Mouse (Mus musculus) gastrocnemius, adult 18-20 months (tissue): ENCODE results near the gene Igf1r. TPM values are rescaled to one million over a fixed set of nuclear protein-coding genes. Genes with fewer than 3 reads are reported as not detected.
A peak's percentile ranks its signal among the peaks of the same experiment; 100 is the strongest.

Experiments used
- DNase-seq: peaks from one replicate; pipeline ENCODE4 v3.0.0; 2021; ENCODE audit warnings: low spot score
- total RNA-seq, 2 experiments: library from RNA; stranded (reverse); gene quantifications; 2 replicates each; pipeline ENCODE4 v1.2.3; 2021

Igf1r gene
- total RNA-seq, 2 experiments from 2014 or later = 6.9 to 8.1 TPM

DNA sequence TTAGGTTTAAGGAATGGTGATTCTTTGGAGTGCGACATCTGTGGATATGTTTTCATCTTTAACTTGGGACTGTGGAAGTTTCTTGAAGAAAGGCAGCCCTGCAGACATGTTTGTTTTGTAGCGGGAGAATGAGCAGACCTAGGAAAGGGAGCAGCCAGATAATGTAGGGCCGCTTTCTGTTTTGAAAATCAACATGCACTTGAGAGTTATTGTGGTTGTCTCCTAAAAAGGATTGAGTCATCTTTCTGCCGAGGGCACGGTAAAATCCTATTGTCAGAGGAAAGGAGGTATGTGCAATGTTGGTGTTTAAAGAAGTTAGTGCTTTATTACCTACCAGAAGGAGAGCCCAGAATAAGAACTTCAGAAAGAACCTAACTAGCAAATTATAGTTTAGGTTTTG, 2.6 kb downstream of the Igf1r start:
- DNase-seq = no peak

DNA sequence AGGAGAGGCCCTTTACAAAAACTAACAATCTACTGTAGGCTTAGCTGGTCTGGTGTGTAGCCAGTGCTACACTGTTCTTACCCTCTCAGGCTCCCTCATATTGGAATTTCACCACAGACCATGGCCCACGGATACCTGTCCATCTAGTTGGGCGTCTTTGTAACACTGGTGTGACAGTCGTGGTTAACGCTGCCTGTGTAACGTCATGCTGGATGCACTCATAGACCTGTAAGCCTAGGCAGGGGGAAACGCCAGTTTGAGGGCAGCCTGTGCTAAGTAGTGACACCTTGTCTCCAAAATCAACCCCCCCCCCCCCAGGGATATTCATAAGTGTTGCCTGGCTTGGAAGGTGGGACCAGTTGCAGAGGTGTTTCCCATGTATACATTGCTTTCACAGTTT, 4.7 kb downstream of the Igf1r start:
- no peak for DNase-seq

DNA sequence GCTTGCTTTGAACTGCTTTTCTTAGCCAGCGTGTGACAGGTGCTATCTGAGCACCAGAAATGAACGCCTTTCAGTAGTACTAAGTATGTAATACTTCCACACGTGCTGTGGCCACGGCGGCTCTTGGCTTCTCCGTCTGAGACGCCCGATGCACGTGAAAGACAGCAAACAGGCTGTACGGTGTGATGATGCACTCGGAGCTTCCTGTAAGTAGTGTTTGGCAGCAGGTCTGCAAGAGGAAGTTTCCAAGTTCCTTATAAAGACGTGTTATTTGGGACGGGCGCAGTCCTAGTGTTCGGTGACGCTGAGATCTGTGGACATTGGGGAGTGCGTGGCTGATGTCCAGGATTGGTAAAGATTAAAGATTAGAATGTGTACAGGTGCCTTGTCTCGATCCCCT, 5.4 kb downstream of the Igf1r start:
- DNase-seq = no peak

DNA sequence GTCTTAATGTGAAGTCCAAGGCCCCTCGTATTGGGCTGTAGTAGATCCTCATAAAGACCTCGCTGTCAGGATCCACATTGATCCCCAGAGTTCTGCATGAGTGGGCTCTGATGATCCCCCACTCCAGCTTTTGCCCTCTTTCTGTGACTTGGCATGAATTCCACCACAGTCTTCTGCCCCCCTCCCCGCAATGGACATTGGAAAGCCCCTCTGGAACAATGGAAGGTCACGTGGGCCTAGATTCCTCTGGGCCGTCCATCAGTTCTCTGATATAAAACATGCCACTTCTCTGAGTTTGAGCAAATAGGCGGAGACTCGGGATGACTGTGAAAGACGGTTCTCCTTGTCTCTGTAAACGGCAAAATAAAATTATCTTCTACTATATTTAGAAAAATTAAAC, 8.1 kb downstream of the Igf1r start:
- no peak for DNase-seq

DNA sequence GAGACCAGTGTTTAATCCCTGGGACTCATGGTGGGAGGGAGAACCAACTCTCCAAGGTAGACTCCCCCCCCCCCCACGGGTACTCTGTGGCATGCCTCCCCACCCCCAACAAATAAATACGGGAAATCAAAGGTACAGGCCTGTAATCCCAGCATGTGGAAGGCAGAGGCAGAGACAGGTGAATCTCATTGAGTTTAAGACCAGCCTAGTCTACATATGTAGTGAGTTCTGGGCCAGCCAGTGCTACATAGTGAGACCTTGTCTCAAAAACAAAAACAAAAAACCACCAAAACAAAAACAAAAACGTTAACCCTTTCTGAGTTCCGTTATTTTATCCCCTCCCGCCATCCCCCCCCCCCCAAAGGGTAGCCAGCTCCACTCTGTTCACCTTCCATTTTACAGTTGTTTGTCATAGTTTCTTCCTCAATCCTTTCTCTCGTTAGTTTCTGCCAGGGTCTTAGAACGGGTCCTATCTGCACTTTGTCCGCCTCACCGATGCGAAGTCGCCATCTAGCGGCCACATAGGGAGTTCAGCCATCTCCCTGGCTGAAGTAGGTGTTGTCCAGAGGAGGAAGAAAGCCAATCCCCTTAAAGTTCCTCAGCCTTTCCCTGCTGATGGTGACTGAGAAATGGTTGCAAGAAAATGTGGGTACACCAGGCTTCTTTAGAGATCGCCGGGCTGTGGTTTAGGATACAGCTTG, 9.1 kb downstream of the Igf1r start:
- peak; percentile 85 for DNase-seq

DNA sequence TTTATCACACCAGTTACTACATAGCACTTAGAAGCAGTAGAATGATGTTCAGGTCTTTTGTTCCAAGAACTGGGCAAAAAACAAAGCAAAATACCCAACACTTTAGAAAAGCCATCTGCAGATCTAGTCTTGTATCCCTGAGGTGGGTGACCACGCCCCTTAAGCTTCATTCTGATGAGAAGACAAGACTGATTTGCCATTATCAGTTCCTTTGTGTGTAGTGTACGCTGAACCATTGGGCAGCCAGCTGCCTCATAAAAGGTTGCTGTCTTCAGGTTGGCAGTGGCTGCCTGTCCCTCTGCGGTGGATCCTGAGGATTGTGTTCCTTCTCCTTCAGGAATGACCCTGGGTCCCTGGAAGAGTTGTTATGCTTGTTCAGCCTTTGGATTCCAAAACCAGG, 11.1 kb downstream of the Igf1r start:
- no peak for DNase-seq

DNA sequence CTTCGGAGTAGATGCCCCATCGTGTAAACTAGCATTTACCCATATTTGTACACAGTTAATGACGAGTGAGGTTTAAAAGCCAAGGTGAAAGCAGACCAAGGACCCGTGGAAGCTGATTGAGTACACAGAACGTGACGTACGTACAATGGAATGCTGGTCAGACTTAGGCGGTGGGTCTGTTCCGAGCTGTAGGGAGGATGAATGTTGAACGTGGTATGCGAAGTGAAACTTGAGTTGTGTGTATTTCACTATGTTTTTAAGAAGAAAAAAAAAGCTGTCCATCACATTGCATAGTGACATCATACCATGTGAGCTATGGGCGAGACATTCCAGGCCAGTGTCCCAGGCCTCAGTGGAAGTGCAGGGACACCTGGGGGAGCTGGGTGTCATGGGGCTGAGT, 15.8 kb downstream of the Igf1r start:
- DNase-seq = no peak

DNA sequence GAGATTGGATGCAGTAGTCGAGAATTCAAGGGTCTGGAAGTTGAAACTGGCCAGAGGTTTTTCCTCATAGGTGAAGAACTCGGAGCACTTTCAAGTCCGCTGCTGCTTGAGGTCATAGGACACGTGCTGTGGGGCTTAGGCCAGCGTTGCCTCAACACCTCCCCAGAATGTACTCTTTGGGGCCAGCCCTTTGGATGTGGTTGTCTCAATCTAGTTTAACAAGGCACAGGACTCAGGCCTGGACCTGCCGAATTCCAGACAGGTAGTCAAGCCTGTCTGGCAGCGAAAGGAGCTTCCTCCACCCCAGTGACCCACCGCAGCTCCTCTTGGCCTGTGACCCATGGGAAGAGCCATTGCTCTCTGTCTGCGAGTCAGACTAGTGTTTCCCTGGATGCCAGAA, 16.4 kb downstream of the Igf1r start:
- DNase-seq = no peak

DNA sequence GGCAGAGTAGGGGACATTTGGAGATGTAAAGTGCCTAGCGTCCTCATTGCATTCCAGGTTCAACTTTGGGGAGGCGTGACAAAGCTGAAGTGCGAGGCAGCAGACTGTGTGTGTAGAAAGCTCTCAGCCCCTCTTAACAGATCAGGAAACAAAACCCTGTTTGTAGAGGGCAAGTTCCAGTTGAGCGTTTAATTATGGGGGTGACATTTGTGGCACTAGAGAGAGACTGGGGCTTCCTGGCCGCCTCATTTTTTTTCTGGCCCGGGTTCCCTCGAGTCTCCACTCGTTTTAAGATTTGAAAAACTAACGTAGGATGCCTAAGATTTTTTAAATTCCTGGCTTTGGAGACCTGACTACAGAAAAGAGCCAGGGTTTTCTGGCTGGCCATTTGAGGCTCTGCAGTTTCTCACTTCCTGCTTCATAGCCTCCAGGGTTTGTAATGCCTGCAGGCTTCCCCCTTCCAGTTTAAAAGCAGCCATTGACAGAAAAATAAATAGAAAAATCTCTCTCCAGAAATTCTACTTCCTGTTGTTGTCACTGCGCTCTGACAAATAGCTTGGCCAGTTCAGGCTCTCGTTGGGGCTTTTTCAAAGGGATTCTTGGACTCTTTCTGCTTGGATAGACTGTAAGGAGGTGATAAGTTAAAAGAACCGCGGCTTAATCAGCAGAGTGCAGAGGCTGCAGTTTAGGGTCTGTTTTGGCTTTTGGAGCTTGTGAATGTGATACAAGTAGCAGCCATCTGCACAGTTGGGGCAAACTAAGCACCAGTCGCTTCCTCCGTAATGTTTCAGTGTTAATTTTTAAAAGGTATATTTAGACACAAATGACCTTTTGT, 20.8 kb downstream of the Igf1r start:
- peak; percentile 34 for DNase-seq

DNA sequence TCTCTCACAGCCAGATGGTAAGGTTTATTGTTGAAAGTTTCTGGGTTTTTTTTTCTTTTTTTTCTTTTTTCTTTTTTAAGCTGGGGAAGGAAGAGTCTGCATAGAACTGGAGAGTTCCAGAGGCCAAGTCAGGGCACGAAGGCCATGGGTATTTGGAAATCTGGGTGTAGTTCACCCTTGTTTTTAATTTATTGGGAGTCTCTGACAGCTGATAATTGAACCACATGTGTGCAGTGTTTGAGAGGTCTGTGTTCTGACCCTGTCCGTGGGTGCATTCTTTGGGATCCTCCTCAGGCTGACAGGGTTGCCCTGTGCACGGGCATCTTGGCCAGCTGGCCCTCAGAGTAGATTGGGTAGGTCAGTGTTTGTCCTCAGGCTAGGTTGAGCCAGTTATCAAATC, 29.3 kb downstream of the Igf1r start:
- no peak for DNase-seq

DNA sequence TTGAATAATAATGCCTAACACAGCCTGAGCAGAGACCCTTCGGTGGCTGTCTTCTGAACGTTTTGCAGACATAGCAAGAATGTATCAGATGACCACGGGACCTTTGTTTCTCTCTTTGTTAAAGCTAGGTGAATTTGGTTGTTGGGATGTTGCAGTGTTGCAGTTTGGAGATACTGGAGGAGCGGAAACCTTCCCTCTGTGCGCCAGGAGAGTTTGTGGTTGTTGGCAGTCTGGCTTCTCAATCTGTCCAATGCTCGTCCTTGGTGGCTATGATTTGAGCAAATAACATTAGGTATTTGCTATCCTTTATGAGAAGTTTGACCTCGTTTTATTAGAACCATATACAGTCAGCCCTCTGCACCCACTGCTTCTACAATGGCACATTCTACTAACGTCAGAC, 30.2 kb downstream of the Igf1r start:
- DNase-seq = no peak

DNA sequence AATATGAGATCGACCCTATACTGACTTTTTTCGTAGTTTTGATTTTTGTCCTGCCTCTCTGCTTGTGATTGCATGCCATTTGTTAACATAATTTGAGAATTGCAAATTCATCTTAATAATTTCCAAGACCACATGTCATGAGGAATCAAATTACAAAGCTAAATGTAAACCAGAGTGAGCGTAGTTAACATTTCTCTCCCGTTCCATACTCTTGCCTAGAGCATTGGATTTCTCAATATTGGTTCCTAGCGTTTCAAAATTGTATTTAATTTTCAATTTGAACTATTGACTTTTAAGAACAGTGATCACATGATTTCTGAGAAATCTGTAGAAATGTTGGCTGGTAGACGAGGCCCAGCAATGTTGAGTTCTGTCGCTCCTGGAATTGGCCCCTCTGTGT, 30.8 kb downstream of the Igf1r start:
- no peak for DNase-seq

DNA sequence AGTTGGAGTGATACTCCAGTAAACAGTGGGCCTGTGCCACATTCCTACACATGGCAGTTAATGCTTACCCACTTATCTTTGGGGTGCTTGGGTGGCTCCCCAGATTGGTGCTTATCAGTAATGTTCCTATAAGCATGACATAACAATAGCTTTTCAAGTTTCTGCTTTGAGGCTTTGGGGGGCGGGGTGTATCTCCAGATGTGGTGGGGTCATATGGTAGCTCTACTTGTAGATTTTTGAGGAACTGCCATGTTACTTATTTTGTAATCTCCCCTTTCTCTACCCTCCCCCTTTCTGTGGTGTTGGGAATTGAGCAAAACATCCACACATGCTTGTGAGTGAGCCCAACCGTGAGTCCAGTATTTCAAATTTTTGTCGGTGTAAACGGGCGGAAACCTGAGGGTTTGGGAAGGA, 32.4 kb downstream of the Igf1r start:
- no peak for DNase-seq

DNA sequence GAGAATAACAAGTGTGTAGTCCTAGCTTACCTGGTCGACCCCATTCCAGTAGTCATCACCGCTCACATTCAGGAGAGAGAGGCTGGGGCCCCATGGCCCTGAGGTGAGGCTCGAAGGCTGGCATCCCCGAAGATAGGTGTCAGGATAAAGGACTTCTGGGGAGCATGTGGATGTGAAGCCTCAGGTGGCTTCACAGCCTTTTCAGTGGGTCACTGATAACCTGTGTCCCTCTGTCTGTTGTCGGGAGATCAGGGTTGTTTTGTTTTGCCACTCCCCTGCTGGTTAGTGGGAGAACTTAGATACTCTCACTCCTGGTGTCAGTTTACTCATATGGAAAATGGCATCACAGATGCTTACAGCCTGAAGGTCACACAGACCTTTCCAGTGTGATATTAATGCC, 32.9 kb downstream of the Igf1r start:
- no peak for DNase-seq

DNA sequence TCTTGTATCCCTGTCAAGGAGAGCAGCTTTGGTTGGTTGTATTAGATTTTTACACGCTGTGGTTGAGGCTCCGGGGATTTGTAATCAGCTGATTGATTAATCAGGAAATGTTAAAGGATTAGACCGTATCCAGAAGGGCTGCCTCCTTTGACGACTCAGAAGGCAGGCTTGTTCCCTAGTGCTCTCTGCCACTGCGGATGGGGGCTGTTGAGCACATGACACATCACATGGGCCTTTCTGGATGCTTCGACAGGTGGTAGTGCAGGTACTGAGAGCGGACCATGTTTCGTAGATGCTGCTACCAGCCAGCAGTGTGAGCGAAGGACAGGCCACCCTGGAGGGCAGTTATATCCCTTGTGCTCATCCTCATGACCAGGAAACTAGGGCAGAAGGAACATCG, 33.6 kb downstream of the Igf1r start:
- DNase-seq = no peak

DNA sequence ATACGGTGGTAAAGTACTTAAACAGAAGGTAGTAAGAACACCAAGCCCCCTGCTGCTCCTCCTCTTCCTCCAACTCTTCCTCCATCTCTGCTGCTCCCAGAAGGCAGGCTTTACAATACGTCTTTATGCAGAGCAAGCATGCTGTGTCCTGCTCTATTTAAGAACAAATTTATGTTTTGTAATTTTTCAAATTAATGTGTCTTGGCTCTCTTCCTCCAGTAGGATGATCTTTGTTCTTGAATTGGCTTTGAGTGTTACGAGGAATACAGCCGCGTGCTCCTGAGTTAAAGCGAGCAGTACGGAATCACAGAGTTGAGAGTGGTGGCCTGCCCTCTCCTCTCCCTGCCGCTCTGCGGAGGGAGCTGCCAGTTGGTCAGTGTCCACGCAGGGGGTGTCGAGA, 34.2 kb downstream of the Igf1r start:
- no peak for DNase-seq

DNA sequence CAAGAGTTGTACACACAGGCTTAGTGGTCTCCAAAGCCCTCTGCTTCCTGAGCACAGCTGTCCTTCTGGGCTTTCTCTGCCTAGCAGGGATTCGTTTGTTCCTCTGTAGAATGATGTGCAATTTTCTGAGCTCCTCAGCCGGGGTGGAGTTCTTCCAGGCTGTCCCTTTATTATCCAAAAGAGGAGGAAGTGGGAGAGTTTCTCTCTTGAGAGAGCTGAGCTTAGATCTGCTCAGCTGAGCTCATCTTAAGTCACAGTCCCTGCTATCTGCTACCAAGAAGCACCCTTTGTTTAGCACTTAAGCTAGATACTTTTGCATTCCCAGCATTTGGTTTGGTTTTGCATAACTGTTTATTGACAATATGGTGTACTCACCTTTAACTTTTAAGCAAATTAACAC, 36.7 kb downstream of the Igf1r start:
- DNase-seq = no peak

DNA sequence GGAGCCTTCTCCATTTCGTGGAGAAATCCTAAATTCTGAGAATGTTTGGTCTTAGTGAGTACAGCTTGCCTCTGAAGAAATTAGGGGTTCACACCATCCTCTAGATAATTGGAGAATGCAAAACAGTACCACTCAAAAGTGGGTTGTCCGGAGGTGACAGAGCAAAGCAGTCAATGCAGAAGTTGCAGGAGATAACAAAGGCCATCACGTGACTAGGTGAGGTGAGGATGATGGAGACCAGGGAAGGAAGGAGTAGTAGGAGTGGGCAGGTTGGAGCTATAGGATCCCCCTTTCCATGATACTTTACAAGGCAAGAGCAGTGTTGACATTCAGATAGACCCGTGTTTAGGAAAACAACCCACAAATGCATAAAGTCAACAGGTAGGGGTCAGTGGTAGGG, 41.0 kb downstream of the Igf1r start:
- DNase-seq = no peak

DNA sequence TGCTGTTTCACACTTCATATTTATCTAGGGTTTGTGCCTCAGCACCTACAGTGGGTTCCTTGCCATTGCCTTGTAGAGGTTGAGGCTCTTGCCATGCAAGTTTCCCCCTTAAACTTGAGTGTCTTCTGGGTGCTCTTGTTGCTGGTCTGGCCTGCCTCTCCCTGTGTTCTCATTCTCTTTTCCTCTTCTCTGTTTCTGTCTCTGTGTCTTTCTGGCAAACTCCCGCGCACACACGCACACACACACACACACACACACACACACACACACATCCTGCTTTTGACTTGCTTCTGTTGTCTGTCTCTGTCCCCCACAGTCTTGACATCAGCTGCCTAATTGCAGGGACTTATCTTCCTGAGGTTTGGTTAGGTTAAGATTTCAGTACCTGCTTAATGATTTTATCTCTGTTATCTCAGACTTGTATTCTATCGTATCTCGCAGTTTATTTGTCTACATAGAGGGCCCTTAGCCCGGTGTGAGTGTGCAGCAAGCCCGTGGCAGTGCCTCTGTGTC, 41.8 kb downstream of the Igf1r start:
- no peak for DNase-seq

DNA sequence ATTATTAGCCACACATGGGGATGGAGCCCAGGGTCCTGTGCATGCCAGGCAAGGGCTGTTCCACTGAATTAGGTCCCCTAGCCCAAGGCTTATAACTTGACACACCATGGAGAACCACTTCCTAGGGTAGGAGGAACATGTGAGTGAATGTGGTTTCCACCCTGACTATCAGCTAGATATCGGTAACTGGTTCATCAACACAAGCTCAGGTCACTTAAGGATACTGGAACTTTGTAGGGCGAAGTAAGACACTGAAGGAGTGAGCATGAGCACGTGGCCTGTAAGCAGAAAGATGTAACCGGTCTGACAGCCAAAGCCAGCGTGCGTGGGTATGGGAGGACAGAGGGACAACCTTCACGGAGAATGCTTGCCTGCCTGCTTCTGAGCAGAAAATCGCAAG, 42.6 kb downstream of the Igf1r start:
- DNase-seq = no peak

DNA sequence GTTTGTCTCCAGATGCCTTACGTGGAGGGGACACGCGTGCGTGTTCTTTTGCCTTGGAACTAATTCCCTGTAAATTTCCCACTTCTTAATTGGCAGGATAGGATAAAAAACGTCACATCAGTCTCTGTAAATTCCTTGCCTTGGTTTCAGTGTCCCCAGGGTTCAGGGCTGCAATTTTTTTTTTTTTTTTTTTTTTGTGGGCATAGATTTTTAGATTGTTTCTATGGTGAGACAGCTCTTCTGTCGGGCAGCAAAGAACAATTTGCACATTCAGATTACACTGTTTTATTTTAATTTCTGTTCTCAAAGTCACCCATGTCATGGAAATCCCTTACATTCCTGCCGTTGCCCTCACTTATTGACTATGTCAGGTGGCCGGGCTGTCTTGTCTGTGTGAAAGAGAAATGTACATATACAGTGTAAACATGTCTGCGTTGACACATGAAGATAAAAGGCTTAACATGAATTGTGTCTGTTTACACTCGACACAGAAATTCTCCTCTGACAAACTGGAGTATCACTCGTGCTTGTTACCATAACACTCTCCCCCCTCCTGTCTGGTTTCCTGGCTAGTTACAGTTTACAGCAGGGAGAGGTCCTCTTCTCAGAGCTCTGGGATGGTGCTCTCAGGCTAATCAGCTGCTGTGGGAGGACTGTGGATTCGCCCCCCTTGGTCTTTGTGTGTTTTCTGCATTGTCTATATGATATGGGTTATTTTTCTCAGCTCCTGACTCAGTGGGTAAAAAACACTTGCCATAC, 43.8 kb downstream of the Igf1r start:
- DNase-seq = no peak

DNA sequence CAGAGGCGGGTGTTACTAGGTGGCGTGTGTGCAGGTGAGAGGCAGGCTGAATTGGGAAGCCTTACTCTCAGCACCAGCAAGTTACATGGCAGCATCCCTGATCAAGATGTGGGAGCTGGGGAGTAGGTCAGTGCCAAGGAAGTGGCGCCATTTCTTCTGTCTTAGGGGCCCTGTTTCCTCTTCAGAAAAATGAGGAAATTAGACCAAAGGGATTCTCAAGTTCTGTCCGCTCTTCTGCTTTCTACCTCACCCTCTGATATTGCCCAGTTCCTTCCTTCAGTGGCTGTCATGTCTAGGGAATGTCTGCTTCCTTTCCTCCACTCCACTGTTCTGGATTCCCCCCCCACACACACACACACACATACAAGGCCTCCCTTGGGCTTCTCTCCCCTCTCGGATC, 48.6 kb downstream of the Igf1r start:
- DNase-seq = no peak
